Mouse (Mus musculus): ENCODE data around the gene Vmn1r180.
"Not testable (repeated sequence)": the region's sequence is repeated elsewhere in the genome, so short reads cannot be mapped to it uniquely, and the experiment has no call there.

Gene Vmn1r180

GRCm38 (mm10) chr7:23950332-23950731 is at the start of gene Vmn1r180:
Gene Vmn1r180 (plus strand): TSS chr7:23950632.
- no peak for DNase-seq (ENCODE audit: low spot score)

GRCm38 (mm10) chr7:23926678-23927077 is 23.8 kb upstream of the Vmn1r180 start, which contains the start of gene Vmn1r179:
Gene Vmn1r179 (plus strand): TSS chr7:23926978.
- DNase-seq (ENCODE audit: low spot score): no peak

GRCm38 (mm10) chr7:23968044-23968443 is 17.6 kb downstream of the Vmn1r180 start:
- not testable (repeated sequence) for DNase-seq (ENCODE audit: low spot score)

GRCm38 (mm10) chr7:23974315-23974714 is 23.9 kb downstream of the Vmn1r180 start, which contains the start of gene Vmn1r181:
Gene Vmn1r181 (plus strand): TSS chr7:23974615.
- not testable (repeated sequence) for DNase-seq (ENCODE audit: low spot score)

GRCm38 (mm10) chr7:24001391-24001790 is 51.0 kb downstream of the Vmn1r180 start, which contains the start of gene V1rd19:
Gene V1rd19 (plus strand): TSS chr7:24001691.
- DNase-seq (ENCODE audit: low spot score): no peak

Measured in embryo, embryonic 10.5 days (tissue).